Mouse (Mus musculus) layer of hippocampus, postnatal 25 days (tissue): ENCODE data around the gene Arl6ip5. TPM values are rescaled to one million over a fixed set of nuclear protein-coding genes. Genes with fewer than 3 reads are reported as not detected.

Source experiments
- DNase-seq, 2 experiments: peaks; one replicate each; pipeline ENCODE4 v3.0.0; 2022; ENCODE audit warnings: mixed read lengths in 2 of 2, low spot score in 1 of 2; ENCODE audit errors: extremely low spot score in 1 of 2
- total RNA-seq, 2 experiments: library from RNA; stranded (reverse); gene quantifications; 2 replicates each; pipeline ENCODE4 v1.2.3; 2021

Arl6ip5 gene
- total RNA-seq = 100 to 1,000 TPM; 180 to 192 TPM

GRCm38 (mm10) chr6:97210191-97210961 lies at the start of gene Arl6ip5:
Gene Arl6ip5 (plus strand): TSS chr6:97210689.
- DNase-seq = peak; percentile 74 to 75

- no peak for DNase-seq
These were observed 34.8 kb upstream of the Arl6ip5 start for GRCm38 (mm10) chr6:97175716-97176115.

DNA sequence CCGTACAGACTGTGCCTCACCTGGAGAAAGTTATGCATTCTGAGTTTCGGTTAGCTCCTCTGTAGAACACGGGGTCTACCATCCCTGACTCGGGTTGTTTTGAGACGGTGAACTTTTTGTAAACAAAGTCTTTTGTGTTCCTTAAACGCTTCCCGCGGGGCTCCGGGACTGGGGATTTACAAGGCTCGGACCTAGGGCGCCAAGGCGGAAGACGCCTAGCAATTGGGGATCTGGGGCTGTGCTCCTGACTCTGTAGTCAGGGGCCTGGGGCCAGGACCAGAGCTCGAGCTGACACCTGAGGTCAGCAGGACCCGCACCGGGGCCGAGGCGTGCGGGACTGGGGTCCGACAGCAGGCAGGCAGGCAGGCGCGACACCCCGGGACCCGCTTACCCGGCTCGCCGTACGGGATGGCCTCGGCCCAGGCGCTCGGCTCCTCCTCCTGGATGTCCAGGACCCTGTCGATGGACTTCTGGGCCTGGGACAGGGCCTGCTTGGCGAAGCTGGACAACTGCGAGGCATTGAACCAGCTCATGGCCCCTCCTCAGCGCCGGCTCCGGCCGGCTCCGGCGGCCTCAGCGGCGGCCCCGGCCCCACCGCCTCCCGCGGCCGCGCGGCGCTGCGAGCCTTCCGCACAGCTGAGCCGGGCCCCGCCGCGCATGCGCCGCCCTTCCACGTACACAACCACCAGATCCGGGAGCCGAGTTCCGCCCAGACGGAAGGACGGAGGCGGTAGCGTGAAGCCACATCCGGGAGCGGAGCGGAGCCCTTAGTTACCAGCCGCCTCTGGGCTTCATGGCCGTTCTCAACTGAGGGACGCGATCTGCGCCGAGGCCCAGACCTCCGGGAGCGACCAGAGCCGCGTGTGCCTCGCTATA lies 31.8 kb upstream of the Arl6ip5 start, which contains the start of gene Tmf1:
TSS of gene Tmf1 (minus strand) at position 632 of the 876 bp plus-strand sequence.
- peak; percentile 90 to 94 for DNase-seq

GRCm38 (mm10) chr6:97179367-97179828 lies 31.1 kb upstream of the Arl6ip5 start:
- DNase-seq = no peak

GRCm38 (mm10) chr6:97200437-97200836 lies 10.1 kb upstream of the Arl6ip5 start:
- no peak for DNase-seq

- DNase-seq = no peak
These were observed 8.0 kb upstream of the Arl6ip5 start for GRCm38 (mm10) chr6:97202477-97202876.

DNA sequence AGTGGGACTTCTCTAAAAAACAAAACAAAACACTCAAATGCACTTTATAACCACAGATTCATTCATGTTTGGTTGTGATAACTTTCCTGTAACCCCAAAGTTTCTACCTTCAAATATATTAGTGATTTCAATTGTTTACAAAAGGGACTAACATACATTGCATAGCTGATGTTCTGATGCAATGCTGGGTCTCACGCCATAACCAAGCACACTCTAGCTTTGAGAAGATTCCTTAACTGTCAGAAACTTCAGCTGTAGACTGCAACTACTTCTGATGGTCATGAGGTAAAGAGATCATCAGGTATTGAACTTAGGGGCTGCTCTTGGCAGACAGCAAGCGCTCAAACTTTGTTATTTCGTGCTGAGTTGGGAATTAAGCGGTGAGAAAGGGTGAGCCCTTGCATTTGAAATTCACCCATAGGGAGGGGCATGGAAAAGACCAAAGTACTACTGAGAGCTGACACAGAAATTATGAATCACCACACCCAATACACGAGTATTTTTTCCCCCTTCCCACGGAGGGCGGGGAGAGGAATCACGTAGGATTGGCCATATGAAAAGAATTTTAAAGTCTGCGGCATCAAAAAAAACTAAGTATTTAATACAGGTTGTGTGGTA lies 6.1 kb upstream of the Arl6ip5 start:
- no peak for DNase-seq

- no peak for DNase-seq
These were observed 5.5 kb upstream of the Arl6ip5 start for GRCm38 (mm10) chr6:97204952-97205351.

DNA sequence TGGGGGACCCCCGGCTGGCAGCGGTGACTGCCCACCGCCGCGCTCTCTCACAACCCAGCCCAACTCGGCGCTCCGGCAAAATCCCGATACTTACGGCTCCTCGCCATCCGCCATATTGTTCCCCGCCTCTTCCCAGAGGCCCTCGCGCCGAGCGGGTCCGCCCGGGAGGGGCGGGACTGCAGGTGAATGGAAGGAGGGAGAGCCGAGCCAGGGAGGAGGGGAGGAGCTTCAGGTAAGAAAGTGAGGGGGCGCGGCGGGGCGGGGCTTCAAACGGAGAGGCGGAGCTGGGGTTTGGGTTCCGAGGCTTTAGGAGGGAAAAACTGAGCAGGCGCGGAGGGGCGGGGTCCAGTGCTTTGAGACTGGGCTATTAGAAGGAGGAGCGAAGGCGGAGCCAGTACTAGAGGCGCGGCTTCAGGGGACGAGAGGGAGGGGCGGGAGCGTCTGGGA lies 5.0 kb upstream of the Arl6ip5 start, which contains the start of gene Uba3:
TSS of gene Uba3 (minus strand) at position 209 of the 447 bp plus-strand sequence.
- DNase-seq = peak; percentile 95 to 97

- DNase-seq = no peak
These were observed 3.4 kb upstream of the Arl6ip5 start for GRCm38 (mm10) chr6:97207085-97207484.

DNA sequence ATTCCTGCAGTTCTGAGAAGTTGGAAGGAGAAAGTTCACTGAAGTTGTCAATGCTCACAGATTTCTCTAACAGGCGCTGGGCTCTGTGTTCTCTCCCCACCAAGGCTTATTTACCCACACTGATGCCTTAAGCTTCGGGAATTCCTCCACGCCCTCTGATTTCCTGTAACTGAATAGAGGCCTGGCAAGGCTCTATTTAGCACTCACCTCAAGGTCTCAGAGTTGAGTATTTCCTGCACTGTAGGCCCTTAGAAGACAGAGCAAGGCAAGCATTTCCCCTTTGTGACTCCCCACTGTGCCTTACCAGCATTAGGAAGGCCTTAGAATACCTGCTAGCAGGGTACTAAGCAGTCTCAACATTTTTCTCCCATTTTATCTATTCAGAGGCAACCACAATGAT lies 2.1 kb upstream of the Arl6ip5 start:
- no peak for DNase-seq

DNA sequence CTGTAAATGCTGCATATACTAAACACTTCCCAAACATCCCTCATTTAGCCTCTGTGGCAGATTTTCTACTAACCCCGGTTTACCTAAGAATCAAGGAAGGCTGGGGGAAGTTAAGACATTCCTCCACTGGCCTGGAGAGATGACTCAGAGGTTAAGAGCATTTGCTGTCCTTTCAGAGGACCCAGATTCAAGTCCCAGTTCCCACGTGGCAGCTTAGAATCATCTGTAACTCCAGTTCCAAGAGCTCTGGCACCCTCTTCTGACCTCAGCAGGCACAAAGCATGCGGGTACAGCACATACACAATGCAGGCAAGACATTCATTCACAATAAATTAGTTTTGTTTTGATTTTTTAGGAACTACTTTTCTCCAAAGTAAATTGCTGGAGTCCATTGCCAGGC lies 1.3 kb upstream of the Arl6ip5 start:
- no peak for DNase-seq

DNA sequence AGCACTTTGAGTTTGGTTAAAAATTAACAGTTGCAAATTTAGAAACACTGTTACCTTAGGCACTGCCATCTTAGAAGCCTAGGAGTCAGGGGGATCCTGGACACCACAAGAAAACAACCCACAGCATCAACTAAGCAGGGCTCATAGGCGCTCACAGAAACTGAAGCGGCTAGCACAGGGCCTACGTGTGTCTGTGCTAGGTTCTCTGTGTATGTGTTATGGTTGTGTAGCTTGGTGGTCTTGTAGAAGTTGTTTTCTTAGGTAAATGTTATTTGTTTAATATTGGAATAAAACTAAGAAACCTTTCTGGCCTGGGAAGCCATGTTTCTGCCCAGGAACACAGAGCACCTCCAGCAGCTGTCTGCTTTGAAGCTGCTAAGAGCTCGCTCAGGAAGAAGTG lies 738 bp upstream of the Arl6ip5 start:
- DNase-seq = no peak

GRCm38 (mm10) chr6:97210962-97211601 lies 593 bp downstream of the Arl6ip5 start:
- DNase-seq = no peak

GRCm38 (mm10) chr6:97211981-97212380 lies 1.5 kb downstream of the Arl6ip5 start:
- no peak for DNase-seq

DNA sequence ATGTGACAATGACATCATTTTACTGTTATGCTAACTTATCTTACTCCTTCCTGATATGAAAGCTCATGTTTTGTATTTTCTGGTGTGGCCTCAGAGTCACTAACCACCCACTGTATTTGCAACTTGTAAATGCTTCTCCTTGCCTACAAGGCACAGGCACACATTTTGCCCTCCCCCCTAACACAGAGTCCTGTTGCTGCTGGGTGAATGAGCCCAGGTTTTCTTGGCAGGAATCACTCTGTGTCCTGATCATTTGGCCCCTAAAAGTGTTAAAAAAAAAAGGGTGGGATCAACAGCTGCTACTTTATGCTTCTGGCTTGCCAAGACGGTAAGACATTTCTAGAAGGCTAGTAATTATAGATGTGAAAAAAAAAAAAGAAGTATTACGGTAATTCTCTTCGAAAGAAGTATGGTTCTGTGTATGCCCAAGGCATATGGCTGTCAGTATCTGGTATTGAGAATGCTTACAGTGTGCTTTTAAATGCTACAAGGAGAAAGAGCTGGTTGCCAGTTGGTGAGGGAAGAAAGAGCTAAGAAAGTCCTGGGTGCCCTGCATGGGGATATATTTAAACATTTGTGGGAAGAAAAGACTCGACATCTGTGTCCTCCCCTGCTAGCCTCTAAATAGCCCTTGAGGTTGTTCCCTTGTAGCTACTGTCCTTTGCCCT lies 5.8 kb downstream of the Arl6ip5 start:
- no peak for DNase-seq

DNA sequence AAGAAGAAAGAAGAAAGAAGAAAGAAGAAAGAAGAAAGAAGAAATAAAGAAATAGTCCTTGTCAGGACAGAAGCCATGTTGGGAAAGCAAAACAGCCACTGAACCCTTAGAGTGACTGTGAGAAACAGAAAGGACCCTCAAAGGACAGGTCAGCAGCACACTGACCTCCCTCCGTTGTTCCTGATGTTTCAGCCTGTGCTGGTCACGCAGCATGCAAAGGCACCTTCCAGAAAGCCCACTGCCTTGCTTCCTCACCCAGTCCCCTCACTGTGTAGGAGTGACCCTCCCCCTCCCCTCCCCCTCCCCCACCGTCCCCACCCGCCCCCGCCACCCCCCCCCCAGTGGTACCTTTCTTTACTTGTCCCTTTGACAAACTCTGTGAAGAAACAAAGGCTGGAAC lies 10.2 kb downstream of the Arl6ip5 start:
- DNase-seq = no peak

GRCm38 (mm10) chr6:97221205-97222025 lies 10.9 kb downstream of the Arl6ip5 start:
- peak in 1 of 2 experiments; percentile 25 for DNase-seq

- DNase-seq = no peak
These were observed 11.8 kb downstream of the Arl6ip5 start for GRCm38 (mm10) chr6:97222321-97222720.
